Mouse (Mus musculus) kidney, embryonic 15.5 days (tissue): Measurements from ENCODE around the gene Ppp2r5c. TPM values are rescaled to one million over a fixed set of nuclear protein-coding genes. Genes with fewer than 3 reads are reported as not detected.
A peak's percentile ranks its signal among the peaks of the same experiment; 100 is the strongest.

Experiments
- ATAC-seq: fragments of 200-750 bp; cut with Nextera tagmentation; replicated peaks from 2 replicates; pipeline ENCODE4 v1.8.0; 2017; ENCODE audit warnings: moderate TSS enrichment; ENCODE audit not compliant: low FRiP score
- H3K27ac ChIP-seq: fragments of 300-500 bp; sonication (generic); 2 replicates; pipeline ENCODE4 v1.5.1; 2015; ENCODE audit warnings: mild to moderate bottlenecking, inconsistent platforms
- H3K27me3 ChIP-seq: fragments of 300-500 bp; sonication (generic); 2 replicates; pipeline ENCODE4 v1.6.1; 2015; ENCODE audit warnings: inconsistent platforms
- H3K36me3 ChIP-seq: fragments of 300-500 bp; sonication (generic); 2 replicates; pipeline ENCODE4 v1.6.1; 2015; ENCODE audit warnings: inconsistent platforms
- H3K4me1 ChIP-seq: fragments of 300-500 bp; sonication (generic); 2 replicates; pipeline ENCODE4 v1.6.1; 2015; ENCODE audit warnings: inconsistent platforms
- H3K4me2 ChIP-seq: fragments of 300-500 bp; sonication (generic); 2 replicates; pipeline ENCODE4 v1.6.1; 2015; ENCODE audit warnings: moderate library complexity, mild to moderate bottlenecking, inconsistent platforms
- H3K4me3 ChIP-seq: fragments of 300-500 bp; sonication (generic); replicated peaks from 2 replicates; pipeline ENCODE4 v1.5.1; 2015; ENCODE audit warnings: mild to moderate bottlenecking, inconsistent platforms
- H3K9ac ChIP-seq: fragments of 300-500 bp; sonication (generic); 2 replicates; pipeline ENCODE4 v1.6.1; 2015; ENCODE audit warnings: mild to moderate bottlenecking, inconsistent platforms
- H3K9me3 ChIP-seq: fragments of 300-500 bp; sonication (generic); replicated peaks from 2 replicates; pipeline ENCODE4 v1.6.1; 2016; ENCODE audit warnings: inconsistent platforms
- WGBS: fragments of 180-500 bp; shearing (Covaris S2); methylation state at CpG from one replicate; pipeline ENCODE4 v1.1.7; 2015; ENCODE audit warnings: mixed read lengths; 5-methylcytosine and 5-hydroxymethylcytosine counted together
- polyA plus RNA-seq: library from polyadenylated mRNA; unstranded; fragments of >200 nt; fragmentation: Nextera tagmentation; extraction: Ambion mirVana; gene quantifications from 2 replicates; pipeline ENCODE4 v1.2.1, GENCODE M21; 2015

Ppp2r5c gene
- polyA plus RNA-seq, 1 experiment from 2014 or later: 141 TPM

DNA sequence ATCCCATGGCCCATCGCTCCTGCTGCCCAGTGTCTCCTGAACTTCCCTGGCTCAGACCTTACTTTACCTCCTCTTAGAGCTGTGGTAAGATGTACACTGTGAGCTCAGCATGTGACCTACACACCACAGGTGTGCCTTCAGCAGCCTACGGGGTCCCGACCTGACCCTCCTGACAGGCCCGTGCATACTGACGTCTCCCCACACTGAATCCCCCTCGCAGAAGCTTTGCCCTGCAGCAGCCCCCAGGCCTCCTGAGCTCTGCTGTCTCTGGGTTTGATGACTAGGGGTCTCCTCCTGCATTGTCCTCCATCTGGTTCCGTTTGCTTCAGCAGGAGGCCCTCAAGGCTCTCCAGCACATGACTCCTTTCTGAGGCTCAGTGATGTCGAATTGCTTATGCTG, 31.0 kb downstream of the Ppp2r5c start:
- H3K27me3 ChIP-seq: no peaks in the 10 kb centered on the region
- no peak overlapping the region for H3K4me2 ChIP-seq
- no peak overlapping the region for H3K4me3 ChIP-seq
- no peak overlapping the region for H3K9ac ChIP-seq
- no peak for ATAC-seq
- no peaks in the 10 kb centered on the region for H3K9me3 ChIP-seq
- H3K27ac ChIP-seq: no peak overlapping the region
- peaks cover 5% of the 10 kb centered on the region; the same call in 1 of the 2 replicates for H3K36me3 ChIP-seq
- peaks cover 4% of the 10 kb centered on the region; the same call in 1 of the 2 replicates for H3K4me1 ChIP-seq
- WGBS: 83% methylated on average over 8 of the region's 8 CpGs

DNA sequence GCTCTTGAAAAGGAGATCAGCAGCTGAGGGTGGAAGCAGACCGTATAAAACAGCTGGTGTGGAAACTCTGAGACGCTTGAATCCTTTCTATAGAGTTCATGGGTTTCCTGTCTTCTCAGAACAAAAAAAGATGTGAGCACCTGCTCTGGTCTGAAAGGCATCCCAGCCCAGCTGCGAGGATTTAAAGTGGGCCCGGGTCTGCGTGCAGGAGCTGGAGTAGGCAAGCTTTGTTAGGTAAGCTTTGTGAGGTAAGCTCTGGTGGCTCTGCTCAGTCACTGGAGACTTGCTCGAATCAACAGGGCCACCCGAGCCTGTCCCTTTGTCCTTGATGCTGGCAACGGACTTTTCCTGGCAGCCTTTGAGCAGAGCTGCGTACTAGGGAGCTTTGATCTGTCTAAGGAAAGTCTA, 31.7 kb downstream of the Ppp2r5c start:
- Histone ChIP-seq H3K27ac (no peak overlapping the region), H3K36me3 (peaks cover 9% of the 10 kb centered on the region; the same call in 1 of the 2 replicates), H3K4me1 (peaks cover 5% of the 10 kb centered on the region), H3K9ac (no peak overlapping the region), H3K9me3 (no peaks in the 10 kb centered on the region), H3K27me3 (no peaks in the 10 kb centered on the region), H3K4me2 (no peak overlapping the region), H3K4me3 (no peak overlapping the region)
- ATAC-seq: no peak
- WGBS: 83% methylated on average over 9 of the region's 9 CpGs

DNA sequence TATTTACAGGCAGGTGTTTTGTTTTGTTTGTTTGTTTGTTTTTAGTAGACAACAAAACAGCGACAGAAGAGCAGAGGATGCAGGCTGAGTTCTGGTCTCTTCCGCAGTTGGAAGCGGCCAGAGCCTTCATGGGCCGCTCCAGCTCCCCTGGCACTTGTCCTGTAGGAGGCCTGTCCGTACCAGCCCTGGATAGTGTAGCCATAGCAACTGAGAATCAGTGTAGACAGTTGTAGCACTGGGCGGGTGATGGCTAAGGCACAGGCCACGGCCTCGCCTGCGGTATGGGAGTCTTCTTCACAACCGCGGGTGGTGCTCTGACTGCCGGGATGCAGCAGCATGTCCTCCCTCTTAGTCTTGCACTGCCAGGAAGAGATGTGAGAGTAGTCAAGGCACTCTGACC, 32.3 kb downstream of the Ppp2r5c start:
- Histone ChIP-seq H3K4me2 (no peak overlapping the region), H3K4me3 (no peak overlapping the region), H3K36me3 (peaks cover 9% of the 10 kb centered on the region; the same call in 1 of the 2 replicates), H3K27me3 (no peaks in the 10 kb centered on the region), H3K9me3 (no peaks in the 10 kb centered on the region), H3K27ac (no peak overlapping the region), H3K9ac (no peak overlapping the region), H3K4me1 (peaks cover 11% of the 10 kb centered on the region)
- 89% methylated on average over 12 of the region's 12 CpGs for WGBS
- ATAC-seq: no peak

DNA sequence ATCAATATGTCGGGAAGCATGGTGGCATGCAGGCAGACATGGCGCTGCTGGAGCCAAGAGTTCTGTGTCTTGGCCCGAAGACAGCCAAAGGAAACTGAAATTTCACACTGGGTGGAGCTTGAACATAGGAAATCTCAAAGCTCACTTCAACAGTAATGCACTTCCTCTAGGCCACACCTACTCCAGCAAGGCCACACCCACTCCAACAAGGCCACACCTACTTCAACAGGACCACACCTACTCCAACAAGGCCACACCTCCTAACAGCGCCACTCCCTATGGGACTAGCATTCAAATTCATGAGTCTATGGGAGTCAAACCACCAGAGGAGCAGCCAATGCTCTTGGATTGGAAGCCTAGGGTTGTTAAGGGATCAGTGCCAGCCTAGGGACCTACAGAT, 33.8 kb downstream of the Ppp2r5c start:
- H3K9me3 ChIP-seq: no peaks in the 10 kb centered on the region
- 88% methylated on average over 4 of the region's 4 CpGs for WGBS
- H3K4me3 ChIP-seq: no peak overlapping the region
- ATAC-seq: no peak
- peaks cover 9% of the 10 kb centered on the region; the same call in 1 of the 2 replicates for H3K36me3 ChIP-seq
- H3K9ac ChIP-seq: no peak overlapping the region
- no peak overlapping the region for H3K27ac ChIP-seq
- peaks cover 20% of the 10 kb centered on the region for H3K4me1 ChIP-seq
- H3K27me3 ChIP-seq: no peaks in the 10 kb centered on the region
- H3K4me2 ChIP-seq: no peak overlapping the region

DNA sequence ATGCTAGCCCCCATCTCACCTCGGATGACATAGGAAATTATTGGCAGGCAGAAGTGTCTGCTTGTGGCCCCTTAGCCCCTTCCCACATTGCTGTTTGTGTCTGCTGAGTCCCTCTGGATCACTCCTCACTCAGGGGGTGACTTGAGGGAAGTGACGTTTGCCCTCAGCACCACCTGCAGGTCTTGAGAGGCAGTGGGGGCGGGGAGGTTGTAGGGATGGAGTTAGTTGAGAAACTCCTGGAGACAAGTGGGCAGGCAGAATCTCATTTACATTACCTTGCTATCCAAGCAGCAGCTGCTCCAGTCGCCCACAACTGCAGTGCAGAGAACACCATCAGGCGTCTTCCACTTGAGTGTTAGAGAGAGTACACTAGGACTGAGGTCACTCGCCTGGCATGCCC, 36.8 kb downstream of the Ppp2r5c start:
- Histone ChIP-seq H3K4me3 (no peak overlapping the region), H3K9me3 (no peaks in the 10 kb centered on the region), H3K36me3 (0 out of 2 replicates have a peak, but pooled peaks cover 6% of the 10 kb centered on the region), H3K27ac (no peak overlapping the region), H3K4me2 (peak overlapping the region; percentile 82), H3K4me1 (peaks cover 40% of the 10 kb centered on the region), H3K9ac (no peak overlapping the region; the same call in 1 of the 2 replicates), H3K27me3 (no peaks in the 10 kb centered on the region)
- 32% methylated on average over 6 of the region's 6 CpGs for WGBS
- no peak for ATAC-seq

- H3K9ac ChIP-seq: peak overlapping the region; percentile 57
- peak overlapping the region; percentile 60 for H3K4me3 ChIP-seq
- 2% methylated on average over 17 of the region's 17 CpGs for WGBS
- peaks cover 9% of the 10 kb centered on the region for H3K36me3 ChIP-seq
- no peaks in the 10 kb centered on the region for H3K27me3 ChIP-seq
- H3K4me2 ChIP-seq: peak overlapping the region; percentile 82
- ATAC-seq: peak; percentile 44
- H3K9me3 ChIP-seq: no peaks in the 10 kb centered on the region
- peaks cover 45% of the 10 kb centered on the region for H3K4me1 ChIP-seq
- peak overlapping the region; percentile 99 for H3K27ac ChIP-seq
These were observed 38.1 kb downstream of the Ppp2r5c start for GRCm38 (mm10) chr12:110484824-110485584.

GRCm38 (mm10) chr12:110485585-110486331, 38.8 kb downstream of the Ppp2r5c start:
- no peaks in the 10 kb centered on the region for H3K9me3 ChIP-seq
- peak overlapping the region; percentile 60 for H3K4me3 ChIP-seq
- no peaks in the 10 kb centered on the region for H3K27me3 ChIP-seq
- H3K36me3 ChIP-seq: peaks cover 14% of the 10 kb centered on the region
- under 1% methylated on average over 27 of the region's 27 CpGs for WGBS
- H3K4me1 ChIP-seq: peaks cover 45% of the 10 kb centered on the region
- ATAC-seq: peak; percentile 87
- H3K9ac ChIP-seq: peak overlapping the region; percentile 57
- peak overlapping the region; percentile 82 for H3K4me2 ChIP-seq
- H3K27ac ChIP-seq: peak overlapping the region; percentile 99

- no peaks in the 10 kb centered on the region for H3K27me3 ChIP-seq
- H3K36me3 ChIP-seq: peaks cover 14% of the 10 kb centered on the region
- WGBS: 82% methylated on average over 5 of the region's 5 CpGs
- H3K4me3 ChIP-seq: peak overlapping the region; percentile 60
- peak overlapping the region; percentile 82 for H3K4me2 ChIP-seq
- peak overlapping the region; percentile 57 for H3K9ac ChIP-seq
- H3K4me1 ChIP-seq: peaks cover 45% of the 10 kb centered on the region
- ATAC-seq: no peak
- peak overlapping the region; percentile 99 for H3K27ac ChIP-seq
- no peaks in the 10 kb centered on the region for H3K9me3 ChIP-seq
These were observed 39.9 kb downstream of the Ppp2r5c start for GRCm38 (mm10) chr12:110486852-110487251.

DNA sequence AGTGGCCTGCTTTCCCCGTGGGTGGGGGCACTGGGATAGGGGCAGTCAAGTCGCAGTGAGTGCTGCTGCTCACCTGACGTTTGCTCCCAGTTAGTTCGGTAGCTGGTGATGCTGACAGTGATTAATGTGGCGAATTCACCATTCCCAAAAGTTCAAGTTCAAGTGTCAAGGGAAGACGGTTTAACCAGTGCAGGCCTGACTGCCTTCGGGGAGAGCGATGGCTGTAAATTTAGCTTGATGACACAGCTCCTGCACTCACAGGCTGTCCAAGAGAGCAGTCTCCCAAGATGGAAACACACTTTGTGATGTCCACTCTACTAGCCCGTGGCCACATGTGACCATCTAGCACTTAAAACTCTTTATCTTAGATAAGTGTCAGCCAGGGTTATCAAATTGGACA, 41.1 kb downstream of the Ppp2r5c start:
- 22% methylated on average over 9 of the region's 9 CpGs for WGBS
- no peaks in the 10 kb centered on the region for H3K27me3 ChIP-seq
- peak overlapping the region; percentile 82; the same call in 1 of the 2 replicates for H3K4me2 ChIP-seq
- ATAC-seq: no peak
- peaks cover 45% of the 10 kb centered on the region for H3K4me1 ChIP-seq
- H3K9ac ChIP-seq: no peak overlapping the region
- H3K9me3 ChIP-seq: no peaks in the 10 kb centered on the region
- H3K36me3 ChIP-seq: peaks cover 11% of the 10 kb centered on the region
- H3K4me3 ChIP-seq: no peak overlapping the region
- 0 out of 2 replicates have a peak overlapping the region, but pooled peaks have one; percentile 3 for H3K27ac ChIP-seq

GRCm38 (mm10) chr12:110489946-110490701, 43.2 kb downstream of the Ppp2r5c start:
- 92% methylated on average over 12 of the region's 12 CpGs for WGBS
- H3K27ac ChIP-seq: no peak overlapping the region
- peaks cover 9% of the 10 kb centered on the region for H3K36me3 ChIP-seq
- H3K9ac ChIP-seq: no peak overlapping the region
- peaks cover 30% of the 10 kb centered on the region for H3K4me1 ChIP-seq
- no peaks in the 10 kb centered on the region for H3K9me3 ChIP-seq
- no peak overlapping the region for H3K4me2 ChIP-seq
- ATAC-seq: no peak
- no peak overlapping the region for H3K4me3 ChIP-seq
- no peaks in the 10 kb centered on the region for H3K27me3 ChIP-seq

DNA sequence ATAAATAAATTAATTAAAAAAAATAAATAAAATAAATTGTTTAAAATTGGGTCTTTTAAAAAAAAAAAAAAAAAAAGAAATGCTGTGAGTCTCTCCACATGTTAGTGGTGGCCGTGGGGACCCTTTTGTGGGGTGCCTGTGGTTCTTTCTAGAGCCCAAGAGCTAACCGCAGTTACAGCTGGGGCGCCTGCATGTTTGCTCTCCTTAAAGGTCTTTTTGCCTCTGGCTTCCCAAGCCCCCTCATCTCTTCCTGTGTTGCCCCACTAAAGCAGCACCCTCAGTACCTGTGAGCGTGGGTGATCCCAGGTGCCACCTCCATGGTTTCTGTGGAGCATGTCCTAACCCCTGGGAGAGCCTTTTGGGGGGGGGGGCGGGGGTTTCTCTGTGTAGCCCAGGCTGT, 45.5 kb downstream of the Ppp2r5c start:
- Histone ChIP-seq H3K27ac (no peak overlapping the region), H3K4me2 (no peak overlapping the region), H3K27me3 (no peaks in the 10 kb centered on the region), H3K9me3 (no peaks in the 10 kb centered on the region), H3K9ac (no peak overlapping the region), H3K36me3 (peaks cover 9% of the 10 kb centered on the region), H3K4me3 (no peak overlapping the region), H3K4me1 (peaks cover 34% of the 10 kb centered on the region)
- WGBS: 93% methylated on average over 5 of the region's 5 CpGs
- no peak for ATAC-seq
